Mouse (Mus musculus) heart, adult 9 months (tissue): Measurements from ENCODE around the gene Man2c1.

Source experiments
- DNase-seq, 2 experiments: peaks; one replicate each; pipeline ENCODE4 v3.0.0; 2022; ENCODE audit warnings: low spot score in 2 of 2

Man2c1 gene

DNA sequence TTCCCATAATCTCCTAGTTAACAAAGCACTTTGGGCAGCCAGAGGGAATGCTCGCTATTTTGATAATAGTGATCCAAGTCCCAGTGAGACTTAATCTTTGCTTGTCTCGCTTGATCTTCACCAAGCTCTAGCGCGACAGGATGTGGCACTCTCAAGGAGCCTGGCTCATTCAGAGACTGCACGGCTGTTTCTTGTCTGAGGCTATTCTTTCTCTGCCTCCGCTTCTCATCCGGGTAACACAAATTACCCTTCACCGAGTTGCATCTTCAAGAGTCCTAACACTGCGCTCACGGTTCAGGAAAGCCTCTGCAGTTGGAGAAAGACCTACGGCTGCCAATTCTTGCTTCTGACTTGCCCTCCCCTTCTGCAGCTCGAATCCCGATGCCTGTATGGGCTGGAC, 27.0 kb downstream of the Man2c1 start:
- DNase-seq = no peak

- DNase-seq = peak; percentile 93 to 96
These were observed 27.6 kb downstream of the Man2c1 start, which contains the start of gene Commd4 for GRCm38 (mm10) chr9:57158013-57158470. Gene Commd4, minus strand, starts transcription at chr9:57158331.

DNA sequence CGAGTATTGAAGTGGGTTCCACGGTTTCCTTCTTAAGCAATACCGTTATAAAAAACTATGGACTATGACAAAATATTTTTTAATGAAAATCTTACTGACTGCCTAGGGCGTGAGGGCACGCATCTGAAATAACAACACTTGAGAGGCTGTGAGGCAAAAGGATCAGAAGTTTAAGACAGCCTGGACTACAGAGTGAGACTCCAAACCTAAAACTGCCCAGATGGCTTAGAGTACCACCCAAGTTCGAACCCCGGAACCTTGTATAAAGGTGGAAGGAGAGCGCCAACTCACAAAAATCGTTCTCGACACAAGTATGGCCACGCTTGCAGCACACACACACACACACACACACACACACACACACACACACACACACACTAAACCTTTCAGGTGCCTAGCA, 28.0 kb downstream of the Man2c1 start:
- no peak for DNase-seq

GRCm38 (mm10) chr9:57162496-57162895, 32.0 kb downstream of the Man2c1 start:
- DNase-seq = no peak

DNA sequence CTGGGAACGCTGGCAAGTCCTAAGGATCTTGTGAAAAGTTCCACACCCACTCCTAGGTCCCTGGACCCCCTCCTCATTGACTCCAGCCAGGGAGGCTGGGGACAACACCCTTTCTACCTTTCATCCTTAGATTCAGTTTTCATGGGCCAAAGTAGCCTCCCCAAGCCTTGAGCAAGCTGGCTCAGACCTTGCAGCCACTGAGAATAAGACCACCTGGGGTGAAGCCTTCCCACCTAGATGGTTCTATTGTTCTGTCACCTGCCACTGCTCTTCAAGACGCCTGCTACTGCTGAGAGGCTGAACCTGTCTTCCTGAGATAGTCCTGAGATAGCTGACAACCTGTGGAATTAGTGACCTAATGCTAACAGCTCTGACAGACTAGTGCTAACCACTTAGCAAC, 32.6 kb downstream of the Man2c1 start:
- no peak for DNase-seq

DNA sequence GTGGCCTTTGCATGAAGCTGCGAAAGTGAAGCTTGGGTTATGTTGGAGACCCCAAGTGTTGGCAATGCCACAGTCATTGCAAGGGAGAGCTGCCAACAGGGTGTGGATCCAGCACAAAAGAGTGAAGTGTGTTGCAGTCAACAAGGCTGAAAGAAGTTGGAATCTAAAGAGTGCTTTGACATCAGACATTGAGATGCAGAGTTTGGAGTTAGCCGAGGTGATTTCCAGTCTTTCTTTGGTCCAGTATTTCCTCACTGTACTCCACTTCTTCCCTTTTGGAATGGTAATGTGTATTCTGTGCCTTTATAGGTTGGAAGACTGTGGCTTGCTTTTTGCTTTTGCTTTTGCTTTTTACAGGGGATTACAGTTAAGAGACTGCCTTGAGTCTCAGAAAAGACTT, 35.7 kb downstream of the Man2c1 start:
- DNase-seq = no peak

GRCm38 (mm10) chr9:57168411-57168810, 37.9 kb downstream of the Man2c1 start:
- DNase-seq = no peak
